Mouse (Mus musculus) urinary bladder, adult 2 months (tissue): ENCODE data around the gene Golga7b. TPM values are rescaled to one million over a fixed set of nuclear protein-coding genes. Genes with fewer than 3 reads are reported as not detected.

ENCODE experiments used
- DNase-seq: peaks from one replicate; pipeline ENCODE4 v3.0.0; 2022; ENCODE audit warnings: low spot score
- polyA plus RNA-seq: library from polyadenylated mRNA; depleted of rRNA; stranded (reverse); fragments of >200 nt; gene quantifications from 2 replicates; pipeline ENCODE4 v1.2.3, GENCODE M21; 2012

Gene Golga7b
- polyA plus RNA-seq, 1 experiment = 0.10 TPM

- no peak for DNase-seq
Observed at GRCm38 (mm10) chr19:42249976-42250914, 2.9 kb downstream of the Golga7b start.

- DNase-seq = no peak
Observed at GRCm38 (mm10) chr19:42255438-42255783, 8.0 kb downstream of the Golga7b start.

GRCm38 (mm10) chr19:42255784-42256610 is 8.6 kb downstream of the Golga7b start:
- peak; percentile 31 for DNase-seq

- DNase-seq = no peak
Observed at GRCm38 (mm10) chr19:42256611-42257240, 9.4 kb downstream of the Golga7b start.

GRCm38 (mm10) chr19:42257241-42257635 is 9.9 kb downstream of the Golga7b start:
- DNase-seq = no peak

GRCm38 (mm10) chr19:42258031-42258430 is 10.7 kb downstream of the Golga7b start:
- no peak for DNase-seq

GRCm38 (mm10) chr19:42258596-42258995 is 11.2 kb downstream of the Golga7b start:
- DNase-seq = no peak

GRCm38 (mm10) chr19:42260486-42260885 is 13.1 kb downstream of the Golga7b start:
- DNase-seq = no peak

GRCm38 (mm10) chr19:42263524-42263923 is 16.1 kb downstream of the Golga7b start:
- no peak for DNase-seq

- DNase-seq = peak; percentile 27
Observed at GRCm38 (mm10) chr19:42268337-42268736, 21.0 kb downstream of the Golga7b start.

GRCm38 (mm10) chr19:42270119-42270518 is 22.7 kb downstream of the Golga7b start:
- DNase-seq = no peak

- DNase-seq = no peak
Observed at GRCm38 (mm10) chr19:42271182-42271581, 23.8 kb downstream of the Golga7b start.

GRCm38 (mm10) chr19:42272003-42272963 is 24.9 kb downstream of the Golga7b start:
- peak; percentile 58 for DNase-seq

GRCm38 (mm10) chr19:42277288-42277687 is 29.9 kb downstream of the Golga7b start:
- DNase-seq = no peak

- DNase-seq = no peak
Observed at GRCm38 (mm10) chr19:42278461-42278860, 31.1 kb downstream of the Golga7b start.

GRCm38 (mm10) chr19:42279611-42280010 is 32.2 kb downstream of the Golga7b start:
- no peak for DNase-seq

GRCm38 (mm10) chr19:42284178-42284577 is 36.8 kb downstream of the Golga7b start:
- DNase-seq = no peak

- DNase-seq = no peak
Observed at GRCm38 (mm10) chr19:42288361-42288760, 41.0 kb downstream of the Golga7b start.

GRCm38 (mm10) chr19:42290954-42291661 is 43.7 kb downstream of the Golga7b start:
- no peak for DNase-seq

- no peak for DNase-seq
Observed at GRCm38 (mm10) chr19:42292106-42292505, 44.7 kb downstream of the Golga7b start.
